Mouse (Mus musculus) embryo, embryonic 10 days (tissue): Measurements from ENCODE around the gene Plxnb1.

Experiments
- DNase-seq: peaks from one replicate; pipeline ENCODE4 v3.0.0-alpha.2; 2015; ENCODE audit warnings: low spot score

The Plxnb1 gene

GRCm38 (mm10) chr9:109095137-109095982 lies at the start of gene Plxnb1:
Plxnb1 (plus strand) TSS chr9:109095389.
- peak; percentile 88 for DNase-seq

DNA sequence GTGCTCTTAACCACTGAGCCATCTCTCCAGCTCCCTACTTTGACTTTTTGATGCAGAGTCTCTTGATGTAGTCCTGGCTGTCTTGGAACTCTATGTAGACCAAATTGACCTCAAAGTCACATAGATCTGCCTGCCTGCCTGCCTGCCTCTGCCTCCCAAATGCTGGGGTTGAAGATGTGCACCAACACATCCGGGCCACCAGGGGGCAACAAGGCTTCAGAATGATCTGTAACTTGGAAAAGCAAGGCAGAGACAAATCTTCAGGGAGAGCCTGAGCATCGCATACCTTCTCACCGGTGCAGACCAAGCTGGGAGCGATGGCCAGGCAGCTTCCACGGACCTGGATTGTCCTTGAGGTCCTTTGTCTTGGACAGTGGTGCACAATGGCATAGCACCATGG lies 48.9 kb upstream of the Plxnb1 start:
- DNase-seq: peak; percentile 65

GRCm38 (mm10) chr9:109049316-109049715 lies 45.9 kb upstream of the Plxnb1 start:
- no peak for DNase-seq

DNA sequence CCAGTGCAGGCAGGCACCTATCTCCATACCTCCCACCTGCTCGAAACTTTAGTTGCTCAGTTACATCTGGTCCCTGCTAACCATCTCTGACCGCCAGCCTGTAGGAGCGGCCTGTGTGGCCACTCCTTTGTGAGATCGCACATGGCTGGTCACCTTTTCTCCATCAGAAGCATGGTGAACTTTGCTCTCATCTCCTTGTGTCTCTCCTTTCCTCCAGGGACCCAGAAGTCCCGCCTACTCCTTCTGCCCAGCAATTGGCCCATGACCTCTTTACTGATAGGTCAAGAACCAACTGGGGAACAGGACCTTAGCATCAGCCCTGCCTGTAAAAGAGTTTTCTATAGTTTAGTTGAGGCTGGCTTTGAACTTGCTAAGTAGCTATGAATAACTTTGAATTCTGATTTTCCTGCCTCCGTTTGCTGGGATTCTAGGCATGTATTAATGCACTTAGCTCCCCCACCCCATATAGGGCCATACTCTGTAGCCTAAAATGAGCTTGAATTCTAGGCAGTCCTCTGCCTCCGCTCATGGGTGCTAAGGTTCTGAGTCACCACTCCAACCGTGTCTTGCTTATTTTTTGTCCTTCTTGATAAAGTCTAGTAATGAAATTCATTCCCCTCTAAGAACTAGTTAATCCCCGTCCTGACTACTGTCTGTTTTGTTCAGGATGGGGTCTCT lies 45.1 kb upstream of the Plxnb1 start:
- no peak for DNase-seq

- no peak for DNase-seq
These were observed 44.6 kb upstream of the Plxnb1 start for GRCm38 (mm10) chr9:109050674-109050997.

- DNase-seq: no peak
These were observed 44.1 kb upstream of the Plxnb1 start for GRCm38 (mm10) chr9:109051011-109051501.

DNA sequence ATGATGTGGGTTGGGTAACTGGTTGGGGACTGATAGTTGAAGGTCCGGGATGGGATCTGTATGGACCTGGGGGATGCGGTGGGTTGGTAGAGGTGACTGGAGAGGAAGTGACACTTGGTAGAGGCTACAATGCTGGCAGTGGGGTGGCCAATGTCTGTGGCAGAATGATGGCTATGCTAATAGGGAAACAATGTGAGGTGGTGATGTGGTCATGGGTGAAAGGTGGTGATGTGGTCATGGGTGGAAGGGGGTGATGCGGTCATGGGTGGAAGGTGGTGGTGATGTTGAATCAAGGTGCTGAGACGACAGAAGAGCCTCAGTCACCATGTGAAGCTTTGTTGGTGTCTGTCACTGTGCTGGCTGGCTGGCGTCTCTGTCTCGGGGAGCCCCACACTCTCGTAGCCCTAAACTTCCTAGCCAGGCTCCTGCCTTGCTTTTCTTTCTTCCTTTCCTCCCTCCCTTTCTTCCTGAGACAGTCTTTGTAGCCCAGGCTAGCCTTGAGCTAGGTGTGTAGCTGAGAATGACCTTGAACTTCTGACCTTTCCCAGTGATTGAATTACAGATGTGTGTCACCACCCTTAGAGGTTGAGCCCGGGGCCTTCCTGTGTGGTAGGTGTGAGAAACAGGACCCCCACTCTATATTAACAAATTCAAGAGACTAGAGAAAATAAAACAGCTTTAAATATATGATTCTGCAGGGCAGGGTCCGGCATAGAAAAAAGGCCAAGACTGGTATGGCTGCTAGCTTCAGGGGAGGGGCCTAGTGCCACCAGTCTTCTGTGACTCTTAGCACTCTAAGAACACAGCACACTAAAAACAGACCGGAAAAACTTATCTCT lies 43.3 kb upstream of the Plxnb1 start:
- DNase-seq: no peak

DNA sequence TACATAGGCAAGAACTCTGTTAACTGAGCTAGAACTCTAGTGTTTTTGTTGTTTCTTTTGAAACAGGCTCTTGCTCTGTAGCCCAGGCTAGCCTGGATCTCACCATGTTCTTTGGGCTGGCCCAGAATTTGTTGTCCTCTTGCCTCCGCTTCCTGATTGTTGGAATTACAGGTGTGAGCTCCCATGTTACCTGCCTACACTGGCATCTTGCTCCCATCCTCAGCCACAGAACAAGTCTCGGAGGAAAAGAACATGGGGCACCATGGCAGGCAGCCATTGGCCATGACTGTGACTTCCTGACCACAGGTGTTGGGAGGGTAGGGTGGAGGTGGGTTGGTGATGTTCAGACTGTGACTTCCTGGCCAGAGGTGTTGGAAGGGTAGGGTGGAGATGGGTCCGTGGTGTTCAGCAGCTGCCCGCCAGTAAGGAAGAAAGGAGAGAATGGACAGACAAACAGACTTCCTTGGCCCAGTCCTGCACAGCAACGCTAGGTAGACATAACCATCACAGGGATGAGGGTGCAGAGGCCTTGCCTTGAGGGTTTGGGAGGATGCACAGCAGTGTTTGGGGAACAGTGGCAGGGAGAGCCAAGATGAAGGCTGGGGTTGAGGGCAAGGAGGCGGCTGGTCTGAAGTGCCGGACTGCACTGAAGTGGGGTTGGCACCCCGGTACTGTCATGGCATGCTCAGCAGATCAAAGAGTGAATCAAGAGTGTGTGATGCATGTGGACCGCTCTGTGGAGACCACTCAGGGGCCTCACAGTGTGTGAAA lies 42.5 kb upstream of the Plxnb1 start:
- no peak for DNase-seq

DNA sequence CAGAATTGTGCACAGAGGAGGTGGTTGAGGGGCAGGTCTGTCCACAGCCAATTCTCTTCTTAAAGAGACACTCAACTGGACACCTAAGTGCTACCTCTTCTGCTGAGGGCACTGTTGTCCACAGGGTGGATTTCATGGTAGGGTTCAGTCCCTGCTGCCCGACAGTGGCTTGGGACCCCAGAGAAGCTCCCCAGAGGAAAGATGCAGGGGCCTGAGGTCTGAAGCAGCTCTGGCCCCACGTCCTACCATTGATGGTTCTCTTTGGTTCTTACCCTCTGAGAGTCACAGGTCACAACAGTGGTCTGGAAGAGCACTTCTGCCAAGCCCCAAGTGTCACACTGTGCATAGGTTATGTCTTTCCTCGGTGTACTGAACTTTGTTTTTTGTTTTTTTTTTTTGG lies 41.8 kb upstream of the Plxnb1 start:
- no peak for DNase-seq

DNA sequence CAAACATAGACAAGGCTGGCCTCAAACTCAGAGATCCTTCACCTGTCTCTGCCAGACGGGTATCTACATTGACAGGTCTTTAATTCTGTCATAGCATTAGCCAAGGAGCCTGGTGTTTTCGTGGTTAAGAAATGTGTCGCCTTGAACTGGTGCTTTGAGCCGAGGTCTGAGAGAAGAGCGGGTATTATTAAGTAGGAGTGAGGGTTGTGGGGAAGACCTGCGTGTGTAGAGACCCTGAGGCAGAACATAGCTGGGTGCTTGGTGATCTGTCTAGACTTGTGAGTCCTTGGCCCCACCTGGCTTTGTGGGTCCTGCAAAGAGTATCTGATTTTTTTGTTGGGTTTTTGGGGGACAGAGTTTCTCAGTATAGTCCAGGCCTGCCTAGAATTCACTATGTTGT lies 41.3 kb upstream of the Plxnb1 start:
- no peak for DNase-seq

DNA sequence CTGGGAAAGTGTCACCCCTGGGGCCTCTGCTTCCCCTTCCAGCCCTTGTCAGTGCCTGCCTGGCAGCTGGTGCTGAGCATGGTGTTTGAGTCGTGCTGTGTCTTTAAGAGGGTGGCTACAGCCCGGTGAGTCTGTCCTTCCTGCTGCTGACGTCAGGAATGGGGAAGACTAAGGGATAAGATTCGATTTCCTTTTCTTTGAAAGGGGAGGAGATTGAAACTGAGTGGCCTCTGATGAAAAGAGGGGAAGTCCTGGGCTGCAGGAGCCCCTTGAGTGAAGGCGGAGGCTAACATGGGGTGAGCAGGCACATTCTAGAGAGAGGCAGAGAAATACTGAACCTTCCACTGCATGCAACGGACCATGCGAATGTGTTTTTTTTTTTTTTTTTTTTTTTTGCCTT lies 40.5 kb upstream of the Plxnb1 start:
- DNase-seq: peak; percentile 78

DNA sequence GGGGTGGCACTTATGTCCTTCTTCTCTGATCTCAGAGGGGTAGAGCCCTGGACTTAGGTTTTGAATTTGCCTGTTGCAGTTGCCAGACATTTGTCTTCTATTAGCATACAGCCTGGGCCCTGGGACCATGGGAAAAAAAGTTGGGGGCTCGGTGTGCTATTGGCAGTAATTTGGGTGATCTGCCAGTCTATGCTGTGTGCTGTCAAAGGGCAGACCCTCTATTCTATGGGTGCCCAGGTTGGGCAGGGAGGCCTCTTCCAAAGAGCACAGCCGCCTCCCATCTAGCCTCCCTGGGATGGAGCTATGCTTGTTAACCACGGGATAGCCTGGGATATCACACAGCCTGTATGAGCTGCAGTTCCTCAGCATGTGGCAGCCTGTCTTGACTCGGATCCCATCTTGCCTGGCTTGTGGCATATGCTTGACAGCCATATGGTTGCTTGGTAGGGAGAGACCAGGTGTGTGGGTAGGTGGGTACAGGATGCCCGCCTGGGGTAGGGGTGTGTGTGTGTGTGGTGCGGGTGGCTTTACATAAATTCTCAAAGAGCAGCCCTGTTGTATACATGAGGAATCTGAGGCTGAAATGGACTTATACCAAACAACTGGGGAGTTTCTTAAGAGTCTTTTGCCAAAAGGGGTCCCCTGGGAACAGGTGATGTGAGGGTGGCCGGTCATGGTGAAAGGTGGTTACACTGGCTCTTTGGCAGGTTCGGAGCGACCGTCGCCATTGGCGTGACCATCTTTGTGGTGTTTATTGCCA lies 39.7 kb upstream of the Plxnb1 start:
- DNase-seq: no peak

DNA sequence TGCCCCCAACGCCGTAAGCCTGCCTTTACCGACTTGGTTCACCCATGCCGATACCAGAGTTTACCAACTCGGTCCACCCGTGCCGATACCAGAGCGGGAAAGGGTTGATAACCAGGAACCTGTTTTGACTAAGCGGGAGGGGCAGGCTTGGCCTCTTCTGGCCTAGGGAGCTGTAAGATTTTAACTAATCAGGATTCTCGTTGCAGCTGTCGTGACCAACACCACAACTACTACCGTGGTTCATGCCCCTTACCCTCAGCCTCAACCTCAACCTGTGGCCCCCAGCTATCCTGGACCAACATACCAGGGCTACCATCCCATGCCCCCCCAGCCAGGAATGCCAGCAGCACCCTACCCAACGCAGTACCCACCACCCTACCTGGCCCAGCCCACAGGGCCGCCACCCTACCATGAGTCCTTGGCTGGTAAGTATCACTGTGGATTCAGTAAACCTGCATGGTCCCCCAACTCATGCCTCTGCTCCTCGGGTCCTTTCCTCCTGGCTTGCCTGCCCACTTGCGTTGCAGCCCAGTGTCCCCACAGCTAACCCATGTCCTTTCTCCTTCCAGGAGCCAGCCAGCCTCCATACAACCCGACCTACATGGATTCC lies 39.0 kb upstream of the Plxnb1 start:
- DNase-seq: no peak

DNA sequence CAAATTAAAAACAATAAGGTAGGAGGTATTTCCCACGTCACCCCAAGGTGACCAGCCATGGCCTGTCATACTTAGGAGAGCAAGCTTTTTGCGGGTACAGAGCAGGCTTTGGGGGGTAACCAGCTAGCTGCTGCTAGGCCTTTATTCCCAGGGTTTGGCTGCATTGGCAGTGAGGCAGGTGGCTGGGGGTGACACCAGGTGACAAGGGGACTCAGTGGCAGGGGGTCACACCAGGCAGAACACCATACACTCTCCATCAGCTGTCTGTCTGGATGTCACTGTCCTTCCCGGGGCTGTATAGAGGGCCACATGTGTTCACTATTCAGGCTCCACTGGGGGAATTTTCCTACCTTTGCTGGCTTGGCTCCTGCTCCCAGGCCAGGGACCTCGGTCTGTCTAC lies 38.3 kb upstream of the Plxnb1 start:
- no peak for DNase-seq

- DNase-seq: no peak
These were observed 37.6 kb upstream of the Plxnb1 start for GRCm38 (mm10) chr9:109057543-109057942.

GRCm38 (mm10) chr9:109058006-109058765 lies 37.0 kb upstream of the Plxnb1 start:
- DNase-seq: no peak

DNA sequence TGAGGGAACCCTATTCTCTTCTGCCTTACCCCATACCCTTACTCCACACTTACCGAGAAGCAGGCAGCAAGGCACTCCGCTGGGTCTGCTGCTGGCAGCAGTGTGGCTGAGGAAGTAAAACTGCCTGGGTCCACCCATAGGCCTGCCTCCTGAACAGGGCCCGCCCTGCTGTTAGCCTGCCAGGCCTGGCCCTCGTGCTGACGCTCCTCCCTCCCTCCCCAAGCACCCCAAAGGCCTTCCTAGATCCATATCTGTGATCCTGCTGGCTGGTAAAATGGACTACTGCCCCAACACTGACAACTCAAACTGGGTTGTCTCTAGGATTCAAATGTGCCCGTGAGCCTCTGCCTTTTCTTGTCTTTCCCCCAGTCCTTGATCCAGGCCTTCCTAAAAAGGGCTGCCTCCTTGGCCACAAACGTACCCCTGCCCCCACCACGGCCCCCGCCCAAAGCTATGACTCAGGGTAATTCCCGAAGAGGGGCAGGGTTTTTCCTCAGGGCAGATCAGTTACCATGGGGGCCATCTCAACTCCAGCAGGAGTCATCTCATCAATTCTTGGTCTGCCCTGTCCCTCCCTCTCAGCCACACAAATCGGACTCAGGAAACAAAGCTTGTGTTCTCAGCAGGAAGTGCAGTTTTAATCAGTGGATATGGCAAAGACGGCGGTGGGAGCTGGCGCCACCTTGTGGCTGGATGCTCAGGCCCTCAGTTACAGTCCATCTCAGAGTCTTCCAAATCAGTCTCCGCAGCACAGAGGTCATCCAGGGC lies 35.9 kb upstream of the Plxnb1 start, which contains the start of gene Trex1:
TSS of gene Trex1 (minus strand) at position 599 of the 768 bp plus-strand sequence.
- peak; percentile 89 for DNase-seq

GRCm38 (mm10) chr9:109060184-109060897 lies 34.8 kb upstream of the Plxnb1 start:
- DNase-seq: no peak
